In genomic region chr6:128629771-128630739, GRCm38 (mm10) we compare ENCODE assay signal across 8 mouse cellular contexts. TPM values are rescaled to one million over a fixed set of nuclear protein-coding genes. Genes with fewer than 3 reads are reported as not detected.
A peak's percentile ranks its signal among the peaks of the same experiment; 100 is the strongest.
DNase-seq lines count a peak whose midpoint lies in the region; ATAC-seq and TF ChIP-seq lines count a peak whose summit lies in the region.
"Not testable (repeated sequence)": the region's sequence is repeated elsewhere in the genome, so short reads cannot be mapped to it uniquely, and the experiment has no call there.

No protein-coding gene starts in this region.

- peak; percentile 95 for ATAC-seq in common myeloid progenitor, adult 5-6 weeks (replicated peaks; ENCODE audit: low read depth, poor library complexity, severe bottlenecking)
- ATAC-seq in intestine, embryonic 14.5 days (replicated peaks; ENCODE audit: low FRiP score, low TSS enrichment, low read depth) = peak; percentile 79

- intact Hi-C loops in left cerebral cortex, adult 2 months (cut with DNase I) = loop anchor here (2.0 to 10.0 kb wide), 2 partner anchors 25 to 185 kb away; no protein-coding TSS in a partner anchor

- H3K27ac ChIP-seq in intestine, embryonic 14.5 days (ENCODE audit: low read depth) = not testable (repeated sequence)
- 0 out of 2 replicates have a peak overlapping the region, but pooled peaks have one; percentile 55 for H3K27ac ChIP-seq in left cerebral cortex, adult 2 months

- not testable (repeated sequence) for H3K36me3 ChIP-seq in intestine, embryonic 14.5 days (ENCODE audit: control insufficient read depth, insufficient read depth, low read length)

- peak; percentile 4 for DNase-seq in T-cell, adult 2 months (ENCODE audit: low spot score)
- peak; percentile 18 for DNase-seq in gastrocnemius, postnatal 10 days
- DNase-seq in intestine, embryonic 14.5 days (ENCODE audit: low spot score) = peak; percentile 63
- DNase-seq in left cerebral cortex, adult 2 months (ENCODE audit: extremely low spot score in 1 of 2, low spot score in 2 of 2) = peak; percentile 47 to 52
- DNase-seq in lung, postnatal 25 days (ENCODE audit: low spot score) = peak; percentile 52
- DNase-seq in retina, adult 2 months (ENCODE audit: low read depth, low spot score) = peak; percentile 13
- peak; percentile 7 to 12 for DNase-seq in thymus, postnatal 36 days

- peak; percentile 71 for TF ChIP-seq CTCF in left cerebral cortex, adult 2 months (IDR thresholded peaks at IDR 0.05)

- not testable (repeated sequence) for H3K9ac ChIP-seq in intestine, embryonic 14.5 days (ENCODE audit: low read length)

- H3K27me3 ChIP-seq in intestine, embryonic 14.5 days (replicated peaks; ENCODE audit: control insufficient read depth, insufficient read depth, low read length) = not testable (repeated sequence)

- not testable (repeated sequence) for H3K4me2 ChIP-seq in intestine, embryonic 14.5 days (ENCODE audit: low read length)

- not testable (repeated sequence) for H3K9me3 ChIP-seq in intestine, embryonic 14.5 days (ENCODE audit: control insufficient read depth, low read length)

- H3K4me3 ChIP-seq in intestine, embryonic 14.5 days (ENCODE audit: low read depth, low read length); left cerebral cortex, adult 2 months: not testable (repeated sequence)

- H3K4me1 ChIP-seq in intestine, embryonic 14.5 days (replicated peaks; ENCODE audit: control insufficient read depth, insufficient read depth, low read length) = not testable (repeated sequence)

- WGBS in intestine, embryonic 14.5 days = 51% methylated on average over 13 of the region's 13 CpGs

RNA-seq across cellular contexts. Expression of gene Klrb1a, which starts 6.7 kb away (rescaled TPM):
- not detected in 2 replicates for total RNA-seq in common myeloid progenitor, adult 5-6 weeks (2017)
- not detected for total RNA-seq in gastrocnemius, postnatal 10 days (2021)
- not detected in 2 replicates for polyA plus RNA-seq in intestine, embryonic 14.5 days (2014; fragmentation: Nextera tagmentation; extraction: Ambion mirVana)
- total RNA-seq in left cerebral cortex, adult 2 months (2021) = not detected

RNA-seq across cellular contexts. Expression of gene Clec2h, which starts 32.1 kb away (rescaled TPM):
- not detected in 2 replicates for total RNA-seq in common myeloid progenitor, adult 5-6 weeks (2017)
- total RNA-seq in gastrocnemius, postnatal 10 days (2021) = not detected
- polyA plus RNA-seq in intestine, embryonic 14.5 days (2014; fragmentation: Nextera tagmentation; extraction: Ambion mirVana) = 0.60 and 0.73 TPM in 2 replicates
- under 1 TPM in 1 of 2 experiments, not detected in 1; 0.42 TPM for total RNA-seq in left cerebral cortex, adult 2 months (2021)

RNA-seq across cellular contexts. Expression of gene A2ml1, which starts 48.6 kb away (rescaled TPM):
- not detected in 2 replicates for total RNA-seq in common myeloid progenitor, adult 5-6 weeks (2017)
- not detected for total RNA-seq in gastrocnemius, postnatal 10 days (2021)
- 2.5 and 3.5 TPM in 2 replicates for polyA plus RNA-seq in intestine, embryonic 14.5 days (2014; fragmentation: Nextera tagmentation; extraction: Ambion mirVana)
- 10 to 100 TPM; 13.7 to 14.6 TPM for total RNA-seq in left cerebral cortex, adult 2 months (2021)

Comparison
In these comparisons a context has a peak if more than half of its experiments do, and no peak if none do; other contexts are left out.
1. DNase-seq: peak in every context shown above with its lines; median percentile 63 in intestine, embryonic 14.5 days; 52 in lung, postnatal 25 days; 50 in left cerebral cortex, adult 2 months; 18 in gastrocnemius, postnatal 10 days; 13 in retina, adult 2 months; 10 in thymus, postnatal 36 days; 4 in T-cell, adult 2 months.
2. RNA of gene A2ml1, which starts 48.6 kb away (total RNA-seq): 13.7 to 14.6 TPM in left cerebral cortex, adult 2 months; not detected in common myeloid progenitor, adult 5-6 weeks and not detected in gastrocnemius, postnatal 10 days; every median in the first group is over 10 times any median in the second.